Mouse (Mus musculus): ENCODE data around the gene Cenpq.

- TF ChIP-seq CTCF (IDR thresholded peaks at IDR 0.05; ENCODE audit: low read depth): no peak
- TF ChIP-seq EP300 (IDR thresholded peaks at IDR 0.05; ENCODE audit: low read depth): no peak
Observed at GRCm38 (mm10) chr17:40885155-40885554, 49.7 kb downstream of the Cenpq start.

Measured in liver, embryonic 14.5 days (tissue).